Mouse (Mus musculus) stomach, postnatal 0 days (tissue): ENCODE data around the gene Cd44. TPM values are rescaled to one million over a fixed set of nuclear protein-coding genes. Genes with fewer than 3 reads are reported as not detected.
A peak's percentile ranks its signal among the peaks of the same experiment; 100 is the strongest.

Source experiments
- ATAC-seq: fragments of 200-750 bp; cut with Nextera tagmentation; 2 replicates; pipeline ENCODE4 v1.8.0; 2017; ENCODE audit not compliant: low FRiP score, low TSS enrichment
- DNase-seq: peaks from one replicate; pipeline ENCODE4 v3.0.0-alpha.2; 2016; ENCODE audit warnings: low spot score
- H3K27ac ChIP-seq: fragments of 300-500 bp; sonication (generic); replicated peaks from 2 replicates; pipeline ENCODE4 v1.5.1; 2014; ENCODE audit warnings: mild to moderate bottlenecking, control low read depth
- H3K27me3 ChIP-seq: fragments of 300-500 bp; sonication (generic); 2 replicates; pipeline ENCODE4 v1.6.1; 2014; ENCODE audit warnings: low read length; ENCODE audit not compliant: control insufficient read depth, insufficient read depth
- H3K36me3 ChIP-seq: fragments of 300-500 bp; sonication (generic); 2 replicates; pipeline ENCODE4 v1.6.1; 2014; ENCODE audit warnings: low read length, mixed read lengths; ENCODE audit not compliant: control insufficient read depth, insufficient read depth
- H3K4me1 ChIP-seq: fragments of 300-500 bp; sonication (generic); replicated peaks from 2 replicates; pipeline ENCODE4 v1.6.1; 2014; ENCODE audit warnings: antibody characterized with exemption; ENCODE audit not compliant: control insufficient read depth, insufficient read depth
- H3K4me2 ChIP-seq: fragments of 300-500 bp; sonication (generic); replicated peaks from 2 replicates; pipeline ENCODE4 v1.6.1; 2014; ENCODE audit warnings: low read depth, mild to moderate bottlenecking, control low read depth, moderate library complexity
- H3K4me3 ChIP-seq: fragments of 300-500 bp; sonication (generic); 2 replicates; pipeline ENCODE4 v1.5.1; 2014; ENCODE audit warnings: low read depth, low read length, control low read depth
- H3K9ac ChIP-seq: fragments of 300-500 bp; sonication (generic); 2 replicates; pipeline ENCODE4 v1.6.1; 2014; ENCODE audit warnings: mild to moderate bottlenecking, low read length, control low read depth, mixed read lengths
- H3K9me3 ChIP-seq: fragments of 300-500 bp; sonication (generic); 2 replicates; pipeline ENCODE4 v1.6.1; 2016; ENCODE audit warnings: low read length; ENCODE audit not compliant: control insufficient read depth
- CTCF ChIP-seq: IDR thresholded peaks from 2 replicates; pipeline ENCODE4 v1.5.1; 2016; ENCODE audit warnings: antibody characterized with exemption, low read depth, mild to moderate bottlenecking, moderate library complexity
- EP300 ChIP-seq: optimal IDR thresholded peaks from 2 replicates; pipeline ENCODE3; 2016; ENCODE audit warnings: antibody characterized with exemption
- WGBS: fragments of 180-500 bp; shearing (Covaris S2); extraction: QIAGEN DNeasy Blood & Tissue Kit; methylation state at CpG from one replicate; pipeline ENCODE4 v1.1.7; 2014; 5-methylcytosine and 5-hydroxymethylcytosine counted together
- polyA plus RNA-seq: library from polyadenylated mRNA; unstranded; fragments of >200 nt; fragmentation: Nextera tagmentation; extraction: Ambion mirVana; gene quantifications from 2 replicates; pipeline ENCODE4 v1.2.1, GENCODE M21; 2015

Gene Cd44
- 27.5 and 27.7 TPM in 2 replicates for polyA plus RNA-seq

DNA sequence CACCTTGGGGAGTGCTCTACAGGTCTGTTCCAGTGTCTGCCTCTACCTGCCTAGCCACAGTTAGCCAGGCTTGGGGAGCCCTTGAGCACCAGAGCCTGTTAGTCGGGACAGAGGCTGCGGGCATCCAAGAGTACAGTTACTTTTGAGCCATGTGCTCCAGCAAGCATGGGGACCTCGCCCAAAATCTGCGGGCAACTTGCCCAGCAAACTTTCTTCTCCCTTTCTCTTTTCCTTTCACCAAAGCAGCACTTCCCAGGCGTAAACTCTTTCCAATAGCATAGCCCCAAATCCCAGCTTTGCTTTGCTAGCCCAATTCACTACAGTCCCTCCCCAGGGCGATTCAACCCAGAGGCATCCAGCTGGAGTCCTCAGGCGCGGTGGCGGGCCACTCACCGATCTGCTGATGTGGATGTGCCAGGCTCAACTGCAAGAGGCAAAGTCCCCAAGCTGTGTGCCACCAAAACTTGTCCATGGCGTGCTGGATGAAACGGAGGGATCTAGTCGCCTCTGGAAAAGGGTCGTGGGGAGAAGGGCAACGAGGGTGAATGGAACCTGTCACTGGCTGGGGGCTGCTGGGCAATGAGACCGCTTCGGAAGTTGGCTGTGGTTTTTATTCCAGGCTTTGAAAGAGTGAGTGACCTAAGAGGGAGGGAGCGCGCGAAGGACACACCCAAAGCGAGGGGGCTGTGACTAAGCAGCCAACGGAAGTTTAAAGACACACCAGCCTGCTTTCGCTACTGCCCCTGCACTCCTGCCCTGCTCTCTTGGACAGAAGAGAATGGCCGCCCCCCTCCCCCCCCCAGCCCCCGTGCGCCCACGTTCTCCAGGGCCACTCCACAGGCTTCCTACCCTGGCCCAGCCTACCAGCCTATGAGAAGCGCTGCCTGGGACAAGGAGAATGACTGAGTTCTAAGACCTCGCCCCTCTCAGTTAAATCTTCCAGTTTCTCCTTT lies at the start of gene Cd44:
Gene Cd44, minus strand, starts transcription at position 791 of the 953 bp plus-strand sequence.
- H3K27ac ChIP-seq = peak within 1 kb of the TSS; percentile 81
- WGBS = 1% methylated on average over 29 of the region's 29 CpGs
- TF ChIP-seq EP300 (no peak), CTCF (no peak)

DNA sequence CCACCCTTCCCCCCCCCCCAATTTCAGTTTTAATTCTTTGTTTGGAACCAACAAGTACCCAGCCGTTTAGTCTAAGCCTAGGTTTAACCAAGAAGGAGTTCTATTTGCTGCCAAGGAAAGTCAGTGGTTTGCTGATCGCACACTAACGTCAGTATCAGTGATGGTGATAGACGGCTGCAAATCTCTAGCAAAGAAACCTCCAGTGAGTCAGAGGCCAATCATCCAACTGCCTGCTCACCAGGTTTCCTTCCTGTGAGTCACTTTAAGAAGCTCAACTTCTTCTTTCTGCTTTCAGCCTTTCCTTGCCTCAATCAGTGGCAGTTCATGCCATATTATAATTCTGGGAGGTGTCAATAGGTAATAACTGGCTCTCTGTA lies 47.0 kb upstream of the Cd44 start:
- no peaks in the 10 kb centered on the region for H3K9me3 ChIP-seq
- no peaks in the 10 kb centered on the region; the same call in 1 of the 2 replicates for H3K4me1 ChIP-seq
- H3K4me3 ChIP-seq = no peak overlapping the region
- ATAC-seq (peak; percentile 70; the same call in 1 of the 2 replicates), DNase-seq (no peak)
- no peak for TF ChIP-seq EP300
- no peak for TF ChIP-seq CTCF
- no peaks in the 10 kb centered on the region for H3K27me3 ChIP-seq
- H3K4me2 ChIP-seq = no peak overlapping the region
- H3K36me3 ChIP-seq = no peaks in the 10 kb centered on the region
- WGBS = 51% methylated on average over 4 of the region's 4 CpGs
- H3K9ac ChIP-seq = no peak overlapping the region
- no peak overlapping the region for H3K27ac ChIP-seq

More for the DNA sequence above, at the start of gene Cd44:
- Histone ChIP-seq H3K9ac (peak within 1 kb of the TSS; percentile 73), H3K4me1 (0 out of 2 replicates have a peak, but pooled peaks cover 2% of the 10 kb centered on the region), H3K9me3 (no peaks in the 10 kb centered on the region), H3K27me3 (no peaks in the 10 kb centered on the region), H3K36me3 (no peaks in the 10 kb centered on the region), H3K4me2 (peak within 1 kb of the TSS; percentile 80), H3K4me3 (peak within 1 kb of the TSS; percentile 63)
- peak; percentile 89 for ATAC-seq
- DNase-seq = peak; percentile 70

DNA sequence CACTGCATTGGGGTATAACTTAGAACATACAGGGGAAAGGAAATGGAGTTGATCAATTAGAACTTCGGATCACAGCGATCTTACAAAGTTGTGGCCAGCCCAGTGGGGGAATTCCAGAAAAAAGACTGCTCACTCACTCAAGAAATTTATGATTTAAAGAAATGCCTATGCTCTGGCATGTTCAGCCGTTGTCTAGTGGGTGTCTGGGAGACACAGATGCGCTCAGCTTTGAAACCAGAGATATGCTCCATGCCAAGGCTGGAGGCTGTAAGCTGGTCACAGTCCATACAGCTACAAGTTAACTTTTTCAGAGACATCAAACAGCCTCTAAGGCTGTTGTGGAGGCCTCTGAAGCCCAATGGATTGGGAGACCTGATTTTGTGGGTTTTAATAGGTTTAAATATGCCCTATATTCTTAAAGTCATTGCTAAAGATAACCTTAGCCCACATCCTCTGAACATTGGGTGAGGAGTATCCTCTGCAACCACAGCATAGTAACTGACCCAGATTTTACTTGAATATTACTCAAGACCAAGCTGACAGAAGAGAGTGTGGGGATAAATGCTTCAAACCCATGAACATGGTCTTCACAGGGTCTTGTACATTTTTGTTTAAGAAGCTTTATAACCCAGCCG lies 46.5 kb upstream of the Cd44 start:
- H3K4me1 ChIP-seq = no peaks in the 10 kb centered on the region; the same call in 1 of the 2 replicates
- H3K4me3 ChIP-seq = no peak overlapping the region
- TF ChIP-seq EP300 (no peak), CTCF (no peak)
- DNase-seq (no peak), ATAC-seq (no peak)
- no peak overlapping the region for H3K27ac ChIP-seq
- no peaks in the 10 kb centered on the region for H3K9me3 ChIP-seq
- no peak overlapping the region for H3K4me2 ChIP-seq
- WGBS = 90% methylated on average over 5 of the region's 5 CpGs
- no peaks in the 10 kb centered on the region for H3K36me3 ChIP-seq
- H3K27me3 ChIP-seq = no peaks in the 10 kb centered on the region
- H3K9ac ChIP-seq = no peak overlapping the region

DNA sequence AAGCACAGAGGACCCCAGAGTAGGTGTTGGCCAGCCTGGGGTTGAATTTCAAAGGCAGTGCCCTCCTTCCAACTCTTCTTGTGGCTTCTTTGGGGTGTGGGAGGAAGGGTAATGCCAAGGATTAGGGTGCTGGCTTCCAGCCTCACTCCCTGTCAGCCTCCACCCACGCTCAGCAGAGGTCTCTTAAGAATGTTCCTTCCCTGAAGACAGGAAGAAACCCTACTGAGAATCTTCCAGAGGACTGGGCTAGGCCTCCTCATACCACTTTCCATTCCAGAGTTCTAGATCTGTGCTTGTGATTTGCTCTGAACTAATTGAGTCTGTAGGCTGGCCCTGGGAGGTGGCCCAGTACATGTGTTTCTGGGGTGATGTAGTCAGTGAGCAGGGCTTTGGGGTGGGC lies 43.6 kb upstream of the Cd44 start:
- 70% methylated on average over 1 of the region's 1 CpGs for WGBS
- ATAC-seq = no peak
- TF ChIP-seq CTCF = no peak

DNA sequence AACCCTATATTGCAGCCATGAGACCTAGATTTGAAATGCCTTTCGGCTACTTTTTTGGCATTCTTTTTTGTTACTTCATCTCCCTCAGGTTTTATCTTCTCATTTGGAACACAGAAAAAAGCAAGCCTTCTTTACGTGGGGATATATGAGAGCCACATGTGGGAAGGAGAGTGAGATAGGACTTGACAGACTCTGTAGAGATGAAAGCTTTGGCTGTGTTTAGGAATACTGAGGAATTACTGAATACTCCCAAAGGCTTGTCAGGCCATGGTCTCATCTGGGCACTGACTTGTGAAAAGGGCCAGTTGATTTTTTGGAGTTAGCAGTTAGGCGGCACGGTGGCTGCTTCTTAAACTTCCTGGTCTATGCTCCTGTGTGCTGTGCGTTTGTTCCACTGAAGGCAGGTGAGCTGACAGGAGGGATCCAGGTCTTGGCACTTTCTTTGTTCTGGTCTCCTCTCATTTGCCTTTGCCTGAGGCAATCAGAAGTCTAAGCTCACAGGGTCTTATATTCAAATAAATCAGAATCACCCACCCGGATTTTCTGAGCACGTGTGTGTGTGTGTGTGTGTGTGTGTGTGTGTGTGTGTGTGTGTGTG lies 43.0 kb upstream of the Cd44 start:
- ATAC-seq = no peak
- Histone ChIP-seq H3K4me3 (no peak overlapping the region), H3K27ac (peak overlapping the region; percentile 31; the same call in 1 of the 2 replicates), H3K9ac (no peak overlapping the region), H3K4me2 (no peak overlapping the region), H3K27me3 (no peaks in the 10 kb centered on the region), H3K4me1 (no peaks in the 10 kb centered on the region; the same call in 1 of the 2 replicates), H3K9me3 (no peaks in the 10 kb centered on the region), H3K36me3 (no peaks in the 10 kb centered on the region)
- 67% methylated on average over 7 of the region's 7 CpGs for WGBS
- DNase-seq = no peak
- TF ChIP-seq EP300 (no peak), CTCF (no peak)

More for the DNA sequence above, 43.6 kb upstream of the Cd44 start:
- Histone ChIP-seq H3K9ac (no peak overlapping the region), H3K4me1 (no peaks in the 10 kb centered on the region; the same call in 1 of the 2 replicates), H3K9me3 (no peaks in the 10 kb centered on the region), H3K4me3 (no peak overlapping the region), H3K4me2 (no peak overlapping the region), H3K36me3 (no peaks in the 10 kb centered on the region), H3K27ac (no peak overlapping the region), H3K27me3 (no peaks in the 10 kb centered on the region)
- DNase-seq = no peak
